Mouse (Mus musculus) testis, adult 2 months (tissue): ENCODE results near the gene Ttyh1.

Source experiments
- CTCF ChIP-seq: fragments of 200-500 bp; IDR thresholded peaks from 2 replicates; pipeline ENCODE4 v1.5.1; 2012; ENCODE audit warnings: low read depth, mild to moderate bottlenecking, inconsistent platforms, low read length, moderate library complexity; ENCODE audit not compliant: control insufficient read depth, insufficient read depth, insufficient replicate concordance
- POLR2A ChIP-seq: fragments of 200-500 bp; IDR thresholded peaks from 2 replicates; pipeline ENCODE4 v1.6.1; 2012; ENCODE audit warnings: low read depth, mild to moderate bottlenecking, inconsistent platforms, low read length, moderate library complexity; ENCODE audit not compliant: control insufficient read depth

DNA sequence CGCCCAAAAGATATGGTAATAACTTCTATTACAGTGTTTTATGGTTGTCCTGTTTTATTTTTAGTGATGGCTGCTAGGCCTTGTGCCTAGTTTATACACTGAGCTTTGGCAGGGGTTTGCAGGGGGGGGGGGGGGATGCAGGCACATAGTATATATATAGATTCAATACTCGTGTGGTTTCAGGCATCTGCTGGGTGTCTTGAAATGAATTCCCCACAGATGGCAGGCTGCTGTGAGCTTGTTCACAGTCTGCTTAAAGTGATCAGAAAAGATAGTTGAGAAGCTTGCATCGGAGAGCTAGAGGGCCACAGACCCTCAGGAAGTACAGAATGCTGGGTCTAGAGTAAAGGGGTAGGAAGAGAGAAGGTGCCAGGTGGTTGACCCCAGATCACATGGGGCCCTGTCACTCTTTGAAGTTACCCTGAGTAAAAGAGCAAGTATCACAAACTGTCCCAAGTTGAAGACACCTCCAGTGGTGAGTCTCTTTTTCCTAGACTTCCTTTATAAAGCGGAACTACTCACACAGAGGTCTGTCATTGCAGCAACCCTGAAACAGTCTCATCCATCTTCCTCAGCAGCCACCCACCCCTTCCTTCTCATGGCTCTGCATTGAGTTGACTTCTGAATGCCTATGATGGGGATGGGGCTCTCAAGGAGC is 31.8 kb upstream of the Ttyh1 start:
- TF ChIP-seq CTCF = no peak
- no peak for TF ChIP-seq POLR2A
